8 mouse cellular contexts compared by ENCODE assay signal in genomic region chr2:26586294-26587043, GRCm38 (mm10). TPM values are rescaled to one million over a fixed set of nuclear protein-coding genes. Genes with fewer than 3 reads are reported as not detected.
DNase-seq lines count a peak whose midpoint lies in the region; ATAC-seq and TF ChIP-seq lines count a peak whose summit lies in the region.

Gene Gm20532 (plus strand): TSS chr2:26586639.

- under 1% methylated on average over 63 of the region's 65 CpGs for WGBS in cerebellum, adult 2 months
- WGBS in hindbrain, postnatal 0 days: under 1% methylated on average over 58 of the region's 65 CpGs
- under 1% methylated on average over 65 of the region's 65 CpGs for WGBS in midbrain, embryonic 10.5 days
- WGBS in small intestine, adult 2 months: under 1% methylated on average over 65 of the region's 65 CpGs

- peak; percentile 82 for ATAC-seq in hindbrain, postnatal 0 days

- peak within 1 kb of the TSS; percentile 92 for H3K27ac ChIP-seq in gastrocnemius, adult 2 months
- no peak within 1 kb of the TSS for H3K27ac ChIP-seq in cerebellum, adult 2 months (ENCODE audit: insufficient read depth, low read length)
- H3K27ac ChIP-seq in hindbrain, postnatal 0 days: peak within 1 kb of the TSS; percentile 48; the same call in 1 of the 2 replicates
- peak within 1 kb of the TSS; percentile 91 for H3K27ac ChIP-seq in midbrain, embryonic 10.5 days (replicated peaks)
- no peak within 1 kb of the TSS for H3K27ac ChIP-seq in small intestine, adult 2 months (ENCODE audit: insufficient read depth, low read depth, low read length)

- TF ChIP-seq POLR2A in cerebellum, adult 2 months (IDR thresholded peaks at IDR 0.05; ENCODE audit: borderline replicate concordance, insufficient read depth, low read length): no peak
- TF ChIP-seq POLR2A in small intestine, adult 2 months (IDR thresholded peaks at IDR 0.05; ENCODE audit: low read depth, low read length): no peak

- intact Hi-C loops in gastrocnemius, adult 2 months (cut with DNase I): no loop called here
- intact Hi-C loops in left cerebral cortex, postnatal 36 days (cut with DNase I): no loop called here

- TF ChIP-seq CTCF in gastrocnemius, adult 2 months (IDR thresholded peaks at IDR 0.05): peak; percentile 73
- peak; percentile 64 for TF ChIP-seq CTCF in cerebellum, adult 2 months (IDR thresholded peaks at IDR 0.05; ENCODE audit: borderline replicate concordance, insufficient read depth, low read depth, low read length)
- peak; percentile 72 for TF ChIP-seq CTCF in hindbrain, postnatal 0 days (IDR thresholded peaks at IDR 0.05; ENCODE audit: low read depth)
- TF ChIP-seq CTCF in small intestine, adult 2 months (IDR thresholded peaks at IDR 0.05; ENCODE audit: extremely low read depth, insufficient read length, insufficient replicate concordance, low read depth, low read length): 0 out of 2 replicates have a peak, but pooled peaks have one; percentile 44

- H3K27me3 ChIP-seq in cerebellum, adult 2 months (ENCODE audit: control insufficient read depth, insufficient read depth, low read length): no peaks in the 10 kb centered on the region
- no peaks in the 10 kb centered on the region for H3K27me3 ChIP-seq in hindbrain, postnatal 0 days (ENCODE audit: insufficient read depth, low read length)
- no peaks in the 10 kb centered on the region for H3K27me3 ChIP-seq in midbrain, embryonic 10.5 days (ENCODE audit: low read depth, poor library complexity, severe bottlenecking)
- no peaks in the 10 kb centered on the region; the same call in 1 of the 2 replicates for H3K27me3 ChIP-seq in small intestine, adult 2 months (ENCODE audit: control insufficient read depth, insufficient read depth, low read length)

- H3K4me3 ChIP-seq in gastrocnemius, adult 2 months: peak within 1 kb of the TSS; percentile 86
- peak within 1 kb of the TSS; percentile 65 for H3K4me3 ChIP-seq in cerebellum, adult 2 months (replicated peaks; ENCODE audit: insufficient read depth, low read depth, low read length)
- peak within 1 kb of the TSS; percentile 56 for H3K4me3 ChIP-seq in hindbrain, postnatal 0 days (ENCODE audit: low read length)
- peak within 1 kb of the TSS; percentile 77 for H3K4me3 ChIP-seq in midbrain, embryonic 10.5 days
- H3K4me3 ChIP-seq in small intestine, adult 2 months (ENCODE audit: low read depth, low read length): peak within 1 kb of the TSS; percentile 69

- peak; percentile 73 for DNase-seq in gastrocnemius, adult 2 months
- no peak for DNase-seq in gastrocnemius, adult 8-10 months (ENCODE audit: low spot score in 2 of 2)
- peak; percentile 61 to 74 for DNase-seq in cerebellum, adult 2 months
- peak; percentile 73 for DNase-seq in forelimb bud, embryonic 11.5 days (ENCODE audit: low read depth, low spot score)
- DNase-seq in hindbrain, postnatal 0 days (ENCODE audit: low spot score): peak; percentile 72
- DNase-seq in left cerebral cortex, postnatal 36 days (ENCODE audit: low spot score in 2 of 2): peak; percentile 71 to 73
- peak; percentile 88 for DNase-seq in midbrain, embryonic 10.5 days (ENCODE audit: low spot score)

- no peaks in the 10 kb centered on the region for H3K9me3 ChIP-seq in hindbrain, postnatal 0 days (ENCODE audit: low read length)
- no peaks in the 10 kb centered on the region for H3K9me3 ChIP-seq in midbrain, embryonic 10.5 days (replicated peaks)

- peak within 1 kb of the TSS; percentile 74 for H3K4me2 ChIP-seq in hindbrain, postnatal 0 days (ENCODE audit: low read depth, low read length)

- peak within 1 kb of the TSS; percentile 62 for H3K9ac ChIP-seq in hindbrain, postnatal 0 days (replicated peaks; ENCODE audit: low read length)

- H3K4me1 ChIP-seq in cerebellum, adult 2 months (ENCODE audit: control insufficient read depth, insufficient read depth, low read length): peaks cover 2% of the 10 kb centered on the region; the same call in 1 of the 2 replicates
- H3K4me1 ChIP-seq in hindbrain, postnatal 0 days (ENCODE audit: insufficient read depth, low read length): no peaks in the 10 kb centered on the region
- H3K4me1 ChIP-seq in midbrain, embryonic 10.5 days: peaks cover 33% of the 10 kb centered on the region
- peaks cover 7% of the 10 kb centered on the region for H3K4me1 ChIP-seq in small intestine, adult 2 months (ENCODE audit: control insufficient read depth, insufficient read depth, insufficient read length, low read length)

- no peaks in the 10 kb centered on the region for H3K36me3 ChIP-seq in hindbrain, postnatal 0 days (ENCODE audit: insufficient read depth, low read length)
- H3K36me3 ChIP-seq in midbrain, embryonic 10.5 days: no peaks in the 10 kb centered on the region
- H3K36me3 ChIP-seq in small intestine, adult 2 months (ENCODE audit: control insufficient read depth, insufficient read depth, low read length): peaks cover 4% of the 10 kb centered on the region; the same call in 1 of the 2 replicates

RNA-seq across cellular contexts. Expression of gene Gm20532, which starts in this region (rescaled TPM):
- total RNA-seq in gastrocnemius, adult 2 months (2021): not detected
- not detected for total RNA-seq in gastrocnemius, adult 8-10 months (2022)
- not detected in 2 replicates for polyA plus RNA-seq in cerebellum, adult 2 months (2012; rRNA removed)
- not detected in 2 replicates for total RNA-seq in hindbrain, postnatal 0 days (2014; rRNA removed)
- polyA plus RNA-seq in hindbrain, postnatal 0 days (2015; fragmentation: Nextera tagmentation; extraction: Ambion mirVana): not detected in 2 replicates
- total RNA-seq in left cerebral cortex, postnatal 36 days (2021): not detected
- polyA plus RNA-seq in midbrain, embryonic 10.5 days (2016; fragmentation: Nextera tagmentation; extraction: Ambion mirVana): not detected in 2 replicates
- not detected in 2 replicates for polyA plus RNA-seq in small intestine, adult 2 months (2012; rRNA removed)

Comparison
In these comparisons a context has a peak if more than half of its experiments do, and no peak if none do; other contexts are left out.
1. Peak in DNase-seq, H3K4me3 ChIP-seq and H3K27ac ChIP-seq in gastrocnemius, adult 2 months; RNA of the gene not detected or under 1 TPM.
2. Peak in DNase-seq and H3K4me3 ChIP-seq in cerebellum, adult 2 months; RNA of the gene not detected or under 1 TPM.
3. Peak in DNase-seq, ATAC-seq, H3K4me3 ChIP-seq, H3K27ac ChIP-seq, H3K9ac ChIP-seq and H3K4me2 ChIP-seq in hindbrain, postnatal 0 days; RNA of the gene not detected or under 1 TPM.
4. Peak in DNase-seq in left cerebral cortex, postnatal 36 days; RNA of the gene not detected or under 1 TPM.
5. Peak in DNase-seq, H3K4me3 ChIP-seq and H3K27ac ChIP-seq in midbrain, embryonic 10.5 days; RNA of the gene not detected or under 1 TPM.